In the genomic region with DNA sequence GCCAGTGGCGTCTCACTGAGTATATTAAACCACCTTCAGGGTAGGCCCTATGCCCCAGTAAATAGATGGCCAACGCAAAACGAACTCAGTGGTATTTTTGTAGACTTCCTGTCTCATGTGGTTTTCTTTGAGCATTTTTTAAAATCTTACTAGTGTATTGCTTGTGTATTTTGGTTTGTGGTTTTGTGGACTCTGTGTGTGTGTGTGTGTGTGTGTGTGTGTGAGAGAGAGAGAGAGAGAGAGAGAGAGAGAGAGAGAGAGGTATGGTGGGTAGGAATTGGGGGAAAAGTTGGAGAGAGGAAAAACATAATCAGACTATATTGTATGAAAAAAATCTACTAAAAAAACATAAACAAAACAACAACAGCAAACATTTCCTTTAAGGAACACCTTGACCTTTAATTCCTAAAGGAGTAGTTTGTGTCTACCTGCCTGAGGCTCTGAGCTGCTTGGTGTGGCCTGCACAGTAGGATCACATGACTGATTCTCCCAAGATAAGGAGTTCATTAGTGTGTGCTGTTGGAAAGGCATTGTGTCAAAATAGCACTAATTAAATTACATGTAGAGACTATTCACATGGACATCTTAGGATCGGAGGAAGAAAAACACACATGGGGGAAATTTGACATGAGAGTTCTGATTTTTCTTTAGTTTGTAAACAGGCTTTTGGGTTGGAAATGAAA, we compare ENCODE assay signal across 8 mouse cellular contexts. TPM values are rescaled to one million over a fixed set of nuclear protein-coding genes. Genes with fewer than 3 reads are reported as not detected.
DNase-seq lines count a peak whose midpoint lies in the region; ATAC-seq and TF ChIP-seq lines count a peak whose summit lies in the region.

No protein-coding gene starts in this region.

- H3K4me2 ChIP-seq in lung, postnatal 0 days (replicated peaks; ENCODE audit: low read depth, low read length): peak overlapping the region; percentile 96
- peak overlapping the region; percentile 73 for H3K4me2 ChIP-seq in intestine, embryonic 14.5 days (ENCODE audit: low read length)
- H3K4me2 ChIP-seq in neural tube, embryonic 14.5 days (ENCODE audit: low read depth, low read length): peak overlapping the region; percentile 75

- ATAC-seq in erythroblast, adult 5-6 weeks (replicated peaks; ENCODE audit: low FRiP score, poor library complexity, severe bottlenecking): no peak
- ATAC-seq in lung, postnatal 0 days: no peak
- no peak for ATAC-seq in intestine, embryonic 14.5 days (replicated peaks; ENCODE audit: low FRiP score, low TSS enrichment, low read depth)
- ATAC-seq in neural tube, embryonic 14.5 days (ENCODE audit: low read depth): no peak

- no peaks in the 10 kb centered on the region for H3K9me3 ChIP-seq in erythroblast, embryonic 14.5 days (ENCODE audit: control insufficient read depth, low read length)
- no peaks in the 10 kb centered on the region for H3K9me3 ChIP-seq in lung, postnatal 0 days (ENCODE audit: low read length)
- H3K9me3 ChIP-seq in intestine, embryonic 14.5 days (ENCODE audit: control insufficient read depth, low read length): no peaks in the 10 kb centered on the region
- no peaks in the 10 kb centered on the region for H3K9me3 ChIP-seq in neural tube, embryonic 14.5 days (ENCODE audit: control insufficient read depth, low read length)

- H3K4me1 ChIP-seq in erythroblast, embryonic 14.5 days (ENCODE audit: control insufficient read depth): peaks cover 27% of the 10 kb centered on the region
- peaks cover 3% of the 10 kb centered on the region; the same call in 1 of the 2 replicates for H3K4me1 ChIP-seq in lung, postnatal 0 days (ENCODE audit: insufficient read depth, low read depth, low read length)
- peaks cover 19% of the 10 kb centered on the region for H3K4me1 ChIP-seq in intestine, embryonic 14.5 days (replicated peaks; ENCODE audit: control insufficient read depth, insufficient read depth, low read length)
- no peaks in the 10 kb centered on the region; the same call in none of the 2 replicates for H3K4me1 ChIP-seq in neural tube, embryonic 14.5 days (ENCODE audit: control insufficient read depth, insufficient read depth, low read length)

- H3K36me3 ChIP-seq in erythroblast, embryonic 14.5 days (ENCODE audit: control insufficient read depth): peaks cover 6% of the 10 kb centered on the region; the same call in 1 of the 2 replicates
- H3K36me3 ChIP-seq in lung, postnatal 0 days (ENCODE audit: insufficient read depth, low read length): no peaks in the 10 kb centered on the region
- H3K36me3 ChIP-seq in intestine, embryonic 14.5 days (ENCODE audit: control insufficient read depth, insufficient read depth, low read length): 0 out of 2 replicates have a peak, but pooled peaks cover 3% of the 10 kb centered on the region
- H3K36me3 ChIP-seq in neural tube, embryonic 14.5 days (ENCODE audit: control insufficient read depth, insufficient read depth, low read length): no peaks in the 10 kb centered on the region

- no peak overlapping the region for H3K9ac ChIP-seq in lung, postnatal 0 days (replicated peaks; ENCODE audit: low read depth)
- peak overlapping the region; percentile 86; the same call in 1 of the 2 replicates for H3K9ac ChIP-seq in intestine, embryonic 14.5 days (ENCODE audit: low read length)
- H3K9ac ChIP-seq in neural tube, embryonic 14.5 days (replicated peaks; ENCODE audit: low read depth, low read length): no peak overlapping the region

- no peaks in the 10 kb centered on the region for H3K27me3 ChIP-seq in erythroblast, embryonic 14.5 days (ENCODE audit: control insufficient read depth)
- H3K27me3 ChIP-seq in lung, postnatal 0 days (replicated peaks; ENCODE audit: insufficient read depth, low read length): no peaks in the 10 kb centered on the region
- no peaks in the 10 kb centered on the region for H3K27me3 ChIP-seq in intestine, embryonic 14.5 days (replicated peaks; ENCODE audit: control insufficient read depth, insufficient read depth, low read length)
- H3K27me3 ChIP-seq in neural tube, embryonic 14.5 days (ENCODE audit: control insufficient read depth, insufficient read depth, low read length): no peaks in the 10 kb centered on the region

- no peak overlapping the region; the same call in 1 of the 2 replicates for H3K27ac ChIP-seq in lung, postnatal 0 days (ENCODE audit: low read length)
- no peak overlapping the region for H3K27ac ChIP-seq in intestine, embryonic 14.5 days (ENCODE audit: low read depth)
- H3K27ac ChIP-seq in neural tube, embryonic 14.5 days (ENCODE audit: low read depth, low read length): no peak overlapping the region

- peak overlapping the region; percentile 80 for H3K4me3 ChIP-seq in erythroblast, embryonic 14.5 days (replicated peaks)
- peak overlapping the region; percentile 95; the same call in 1 of the 2 replicates for H3K4me3 ChIP-seq in lung, postnatal 0 days (ENCODE audit: low read depth, low read length)
- H3K4me3 ChIP-seq in intestine, embryonic 14.5 days (ENCODE audit: low read depth, low read length): peak overlapping the region; percentile 86; the same call in 1 of the 2 replicates
- no peak overlapping the region; the same call in 1 of the 2 replicates for H3K4me3 ChIP-seq in neural tube, embryonic 14.5 days (ENCODE audit: low read depth, low read length)

- no peak for TF ChIP-seq CTCF in lung, postnatal 0 days (IDR thresholded peaks at IDR 0.05)

- 75% methylated on average over 4 of the region's 4 CpGs for WGBS in lung, postnatal 0 days
- 74% methylated on average over 4 of the region's 4 CpGs for WGBS in intestine, embryonic 14.5 days
- WGBS in neural tube, embryonic 14.5 days: 86% methylated on average over 4 of the region's 4 CpGs

- TF ChIP-seq EP300 in lung, postnatal 0 days (IDR thresholded peaks at IDR 0.05): no peak

- DNase-seq in lung, postnatal 0 days (ENCODE audit: low spot score): peak; percentile 26
- no peak for DNase-seq in lung, postnatal 14 days
- DNase-seq in intestine, embryonic 14.5 days (ENCODE audit: low spot score): no peak
- no peak for DNase-seq in adrenal gland, postnatal 36 days
- DNase-seq in cerebellum, postnatal 25 days: no peak

RNA-seq across cellular contexts. Expression of a gene that starts 1.7 kb away (rescaled TPM):
- polyA plus RNA-seq in erythroblast, embryonic 14.5 days (2012): 2.0 and 2.1 TPM in 2 replicates
- total RNA-seq in erythroblast, adult 5-6 weeks (2015; ENCODE audit: low replicate concordance): 24.0 and 34.2 TPM in 2 replicates
- 11.8 and 15.6 TPM in 2 replicates for total RNA-seq in erythroblast, adult 5-6 weeks (2017; ENCODE audit: low replicate concordance)
- polyA plus RNA-seq in lung, postnatal 0 days (2015; fragmentation: Nextera tagmentation; extraction: Ambion mirVana): 127 and 148 TPM in 2 replicates
- polyA plus RNA-seq in intestine, embryonic 14.5 days (2014; fragmentation: Nextera tagmentation; extraction: Ambion mirVana): 83.6 and 96.5 TPM in 2 replicates
- polyA plus RNA-seq in neural tube, embryonic 14.5 days (2014; fragmentation: Nextera tagmentation; extraction: Ambion mirVana): 23.0 and 30.5 TPM in 2 replicates
- 10 to 100 TPM; 83.5 to 88.7 TPM for total RNA-seq in adrenal gland, postnatal 36 days (2021)
